Mouse (Mus musculus): ENCODE measurements around the gene Spns2.

DNA sequence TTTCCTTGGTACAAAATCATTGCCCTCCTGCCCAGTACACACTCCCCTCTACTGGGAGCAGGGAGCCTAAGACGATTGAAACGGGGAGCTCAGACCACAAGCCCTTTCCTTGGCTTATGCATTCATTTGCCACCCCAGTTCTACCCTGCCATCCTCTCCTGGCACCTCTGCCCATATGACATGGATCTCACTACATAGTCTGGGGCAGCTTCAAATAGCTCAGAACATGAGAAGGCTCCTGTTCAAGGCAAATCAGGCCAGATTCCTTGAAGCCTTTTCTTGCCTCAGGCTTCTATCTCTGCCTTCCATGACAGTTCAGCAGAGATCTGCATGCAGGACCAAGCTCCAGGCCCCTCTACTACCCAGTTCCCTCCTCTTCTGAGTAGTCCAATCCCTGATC is 47.8 kb upstream of the Spns2 start:
- TF ChIP-seq GATA1 (IDR thresholded peaks at IDR 0.05; ENCODE audit: borderline replicate concordance, low read length): no peak
- TF ChIP-seq FLI1 (IDR thresholded peaks at IDR 0.05; ENCODE audit: low read length): no peak
